Mouse (Mus musculus) lung, postnatal 0 days (tissue): ENCODE data around the gene Ctsk. TPM values are rescaled to one million over a fixed set of nuclear protein-coding genes. Genes with fewer than 3 reads are reported as not detected.

Source experiments
- ATAC-seq: fragments of 200-750 bp; cut with Nextera tagmentation; 2 replicates; pipeline ENCODE4 v1.8.0; 2017; ENCODE audit warnings: moderate library complexity
- DNase-seq: peaks from one replicate; pipeline ENCODE4 v3.0.0-alpha.2; 2016; ENCODE audit warnings: low spot score
- H3K27ac ChIP-seq: fragments of 300-500 bp; sonication (generic); 2 replicates; pipeline ENCODE4 v1.5.1; 2014; ENCODE audit warnings: antibody characterized with exemption, mild to moderate bottlenecking, low read length, mixed read lengths
- H3K27me3 ChIP-seq: fragments of 300-500 bp; sonication (generic); replicated peaks from 2 replicates; pipeline ENCODE4 v1.6.1; 2014; ENCODE audit warnings: low read length, mixed read lengths; ENCODE audit not compliant: insufficient read depth
- H3K36me3 ChIP-seq: fragments of 300-500 bp; sonication (generic); 2 replicates; pipeline ENCODE4 v1.6.1; 2014; ENCODE audit warnings: low read length, mixed read lengths; ENCODE audit not compliant: insufficient read depth
- H3K4me1 ChIP-seq: fragments of 300-500 bp; sonication (generic); 2 replicates; pipeline ENCODE4 v1.6.1; 2014; ENCODE audit warnings: antibody characterized with exemption, low read depth, low read length, mixed read lengths; ENCODE audit not compliant: insufficient read depth
- H3K4me2 ChIP-seq: fragments of 300-500 bp; sonication (generic); replicated peaks from 2 replicates; pipeline ENCODE4 v1.6.1; 2014; ENCODE audit warnings: low read depth, mild to moderate bottlenecking, low read length, moderate library complexity, mixed read lengths
- H3K4me3 ChIP-seq: fragments of 300-500 bp; sonication (generic); 2 replicates; pipeline ENCODE4 v1.5.1; 2014; ENCODE audit warnings: low read depth, low read length
- H3K9ac ChIP-seq: fragments of 300-500 bp; sonication (generic); replicated peaks from 2 replicates; pipeline ENCODE4 v1.6.1; 2014; ENCODE audit warnings: low read depth, mild to moderate bottlenecking
- H3K9me3 ChIP-seq: fragments of 300-500 bp; sonication (generic); 2 replicates; pipeline ENCODE4 v1.6.1; 2016; ENCODE audit warnings: low read length, mixed read lengths
- CTCF ChIP-seq: IDR thresholded peaks from 2 replicates; pipeline ENCODE4 v1.5.1; 2016; ENCODE audit warnings: antibody characterized with exemption, mild to moderate bottlenecking
- EP300 ChIP-seq: IDR thresholded peaks from 2 replicates; pipeline ENCODE4 v1.6.1; 2016; ENCODE audit warnings: antibody characterized with exemption, mild to moderate bottlenecking, control low read depth
- whole genome bisulfite sequencing: fragments of 180-500 bp; shearing (Covaris S2); extraction: QIAGEN DNeasy Blood & Tissue Kit; methylation state at CpG from one replicate; pipeline ENCODE4 v1.1.7; 2014; 5-methylcytosine and 5-hydroxymethylcytosine counted together
- polyA plus RNA-seq: library from polyadenylated mRNA; unstranded; fragments of >200 nt; fragmentation: Nextera tagmentation; extraction: Ambion mirVana; gene quantifications from 2 replicates; pipeline ENCODE4 v1.2.1, GENCODE M21; 2015

Ctsk gene
- polyA plus RNA-seq, 1 experiment from 2014 or later = 8.8 TPM

DNA sequence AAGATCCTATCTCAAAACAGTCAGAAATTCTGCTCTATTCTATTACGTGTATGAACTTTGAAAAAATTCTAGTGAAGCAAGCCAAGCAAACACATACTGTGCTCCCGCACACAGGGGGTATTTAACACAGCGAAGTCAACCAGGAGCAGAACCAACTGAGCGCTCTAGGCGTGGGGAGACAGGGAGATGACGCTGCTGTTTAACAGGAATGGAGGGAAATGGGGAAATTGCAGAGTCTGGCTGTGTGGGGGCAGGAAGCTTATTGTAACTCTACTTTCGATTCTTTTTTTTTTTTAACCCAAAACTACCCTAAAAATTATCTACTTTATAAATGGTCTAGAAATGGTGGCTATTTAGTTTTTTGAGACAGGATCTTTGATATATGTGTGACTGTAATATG, 19.8 kb downstream of the Ctsk start:
- TF ChIP-seq EP300 = no peak
- no peak for TF ChIP-seq CTCF
- Histone ChIP-seq H3K36me3 (no peaks in the 10 kb centered on the region), H3K9ac (no peak overlapping the region; the same call in 1 of the 2 replicates), H3K27me3 (no peaks in the 10 kb centered on the region), H3K27ac (no peak overlapping the region), H3K4me1 (no peaks in the 10 kb centered on the region), H3K9me3 (no peaks in the 10 kb centered on the region), H3K4me3 (no peak overlapping the region), H3K4me2 (no peak overlapping the region)
- peak; percentile 44 for DNase-seq
- ATAC-seq = no peak; the same call in 1 of the 2 replicates
- 70% methylated on average over 7 of the region's 7 CpGs for WGBS

GRCm38 (mm10) chr3:95519315-95519714, 20.3 kb downstream of the Ctsk start:
- ATAC-seq (0 out of 2 replicates have a peak, but pooled peaks have one; percentile 15), DNase-seq (no peak)
- Histone ChIP-seq H3K27ac (no peak overlapping the region), H3K4me1 (no peaks in the 10 kb centered on the region), H3K4me3 (no peak overlapping the region), H3K9ac (no peak overlapping the region; the same call in 1 of the 2 replicates), H3K9me3 (no peaks in the 10 kb centered on the region), H3K4me2 (no peak overlapping the region), H3K27me3 (no peaks in the 10 kb centered on the region), H3K36me3 (no peaks in the 10 kb centered on the region)
- TF ChIP-seq EP300 (no peak), CTCF (no peak)
- WGBS = 63% methylated on average over 2 of the region's 2 CpGs

- TF ChIP-seq EP300 = no peak
- no peak for TF ChIP-seq CTCF
- no peaks in the 10 kb centered on the region for H3K9me3 ChIP-seq
- WGBS = 87% methylated on average over 3 of the region's 3 CpGs
- H3K27ac ChIP-seq = no peak overlapping the region
- no peak overlapping the region for H3K4me3 ChIP-seq
- no peak for ATAC-seq
- no peak overlapping the region for H3K9ac ChIP-seq
- no peak overlapping the region for H3K4me2 ChIP-seq
- DNase-seq = no peak
- no peaks in the 10 kb centered on the region for H3K4me1 ChIP-seq
- no peaks in the 10 kb centered on the region for H3K27me3 ChIP-seq
- H3K36me3 ChIP-seq = no peaks in the 10 kb centered on the region
Measured at GRCm38 (mm10) chr3:95520100-95520499, 21.0 kb downstream of the Ctsk start.

GRCm38 (mm10) chr3:95521168-95521567, 22.1 kb downstream of the Ctsk start:
- Histone ChIP-seq H3K9me3 (no peaks in the 10 kb centered on the region), H3K9ac (no peak overlapping the region), H3K36me3 (no peaks in the 10 kb centered on the region), H3K27me3 (no peaks in the 10 kb centered on the region), H3K4me1 (no peaks in the 10 kb centered on the region), H3K4me2 (no peak overlapping the region), H3K27ac (no peak overlapping the region), H3K4me3 (no peak overlapping the region)
- TF ChIP-seq EP300 = no peak
- TF ChIP-seq CTCF = no peak
- 84% methylated on average over 10 of the region's 10 CpGs for WGBS
- DNase-seq (peak; percentile 41), ATAC-seq (no peak)

- H3K36me3 ChIP-seq = no peaks in the 10 kb centered on the region
- TF ChIP-seq CTCF (no peak), EP300 (no peak)
- 34% methylated on average over 3 of the region's 3 CpGs for WGBS
- DNase-seq = peak; percentile 43
- no peak overlapping the region for H3K4me3 ChIP-seq
- no peak; the same call in 1 of the 2 replicates for ATAC-seq
- no peaks in the 10 kb centered on the region for H3K9me3 ChIP-seq
- H3K4me2 ChIP-seq = no peak overlapping the region
- H3K27ac ChIP-seq = no peak overlapping the region
- no peak overlapping the region for H3K9ac ChIP-seq
- no peaks in the 10 kb centered on the region for H3K4me1 ChIP-seq
- no peaks in the 10 kb centered on the region for H3K27me3 ChIP-seq
Measured at GRCm38 (mm10) chr3:95523662-95524061, 24.6 kb downstream of the Ctsk start.

- Histone ChIP-seq H3K4me1 (no peaks in the 10 kb centered on the region), H3K27ac (no peak overlapping the region), H3K36me3 (no peaks in the 10 kb centered on the region), H3K9ac (no peak overlapping the region), H3K9me3 (no peaks in the 10 kb centered on the region), H3K4me2 (no peak overlapping the region), H3K27me3 (no peaks in the 10 kb centered on the region), H3K4me3 (no peak overlapping the region)
- 58% methylated on average over 2 of the region's 2 CpGs for WGBS
- ATAC-seq (no peak), DNase-seq (no peak)
- TF ChIP-seq CTCF = no peak
- no peak for TF ChIP-seq EP300
Measured at GRCm38 (mm10) chr3:95524673-95525072, 25.6 kb downstream of the Ctsk start.

GRCm38 (mm10) chr3:95526111-95526510, 27.1 kb downstream of the Ctsk start:
- H3K27me3 ChIP-seq = no peaks in the 10 kb centered on the region
- H3K9ac ChIP-seq = no peak overlapping the region
- H3K4me2 ChIP-seq = no peak overlapping the region
- no peaks in the 10 kb centered on the region for H3K9me3 ChIP-seq
- no peaks in the 10 kb centered on the region for H3K4me1 ChIP-seq
- no peak for DNase-seq
- no peaks in the 10 kb centered on the region for H3K36me3 ChIP-seq
- no peak overlapping the region for H3K4me3 ChIP-seq
- TF ChIP-seq CTCF (no peak), EP300 (no peak)
- no peak overlapping the region for H3K27ac ChIP-seq
- no peak for ATAC-seq
